Mouse (Mus musculus): Measurements from ENCODE around the gene Fkbp5. TPM values are rescaled to one million over a fixed set of nuclear protein-coding genes. Genes with fewer than 3 reads are reported as not detected.
"Not testable (repeated sequence)": the region's sequence is repeated elsewhere in the genome, so short reads cannot be mapped to it uniquely, and the experiment has no call there.

The Fkbp5 gene
- polyA plus RNA-seq, 1 experiment from 2014 or later, result 32.8 TPM

GRCm38 (mm10) chr17:28421071-28421470, 96.3 kb downstream of the Fkbp5 start:
- Histone ChIP-seq H3K9ac (replicated peaks) (no peak overlapping the region), H3K4me2 (replicated peaks) (no peak overlapping the region), H3K4me3 (no peak overlapping the region), H3K36me3 (peaks cover 3% of the 10 kb centered on the region; the same call in 1 of the 2 replicates), H3K9me3 (no peaks in the 10 kb centered on the region), H3K27me3 (no peaks in the 10 kb centered on the region), H3K27ac (replicated peaks) (no peak overlapping the region), H3K4me1 (no peaks in the 10 kb centered on the region)
- ATAC-seq (replicated peaks), result no peak
- 90% methylated on average over 5 of the region's 5 CpGs for WGBS

- Histone ChIP-seq H3K9me3 (no peaks in the 10 kb centered on the region), H3K36me3 (0 out of 2 replicates have a peak, but pooled peaks cover 5% of the 10 kb centered on the region), H3K9ac (replicated peaks) (no peak overlapping the region), H3K4me1 (no peaks in the 10 kb centered on the region), H3K4me2 (replicated peaks) (no peak overlapping the region), H3K4me3 (no peak overlapping the region), H3K27me3 (no peaks in the 10 kb centered on the region), H3K27ac (replicated peaks) (no peak overlapping the region)
- ATAC-seq (replicated peaks), result no peak
- 79% methylated on average over 12 of the region's 12 CpGs for WGBS
These were observed 96.9 kb downstream of the Fkbp5 start for GRCm38 (mm10) chr17:28420229-28421051.

GRCm38 (mm10) chr17:28419636-28420035, 97.7 kb downstream of the Fkbp5 start:
- 0 out of 2 replicates have a peak, but pooled peaks cover 5% of the 10 kb centered on the region for H3K36me3 ChIP-seq

GRCm38 (mm10) chr17:28418954-28419353, 98.4 kb downstream of the Fkbp5 start:
- WGBS, result 83% methylated on average over 1 of the region's 1 CpGs
- 0 out of 2 replicates have a peak, but pooled peaks cover 5% of the 10 kb centered on the region for H3K36me3 ChIP-seq
- no peak overlapping the region for H3K4me3 ChIP-seq
- no peaks in the 10 kb centered on the region for H3K9me3 ChIP-seq
- H3K27ac ChIP-seq (replicated peaks), result no peak overlapping the region
- H3K4me2 ChIP-seq (replicated peaks), result no peak overlapping the region
- H3K9ac ChIP-seq (replicated peaks), result no peak overlapping the region
- ATAC-seq (replicated peaks), result no peak
- H3K27me3 ChIP-seq, result no peaks in the 10 kb centered on the region
- no peaks in the 10 kb centered on the region for H3K4me1 ChIP-seq

More at GRCm38 (mm10) chr17:28419636-28420035, 97.7 kb downstream of the Fkbp5 start:
- Histone ChIP-seq H3K4me2 (replicated peaks) (no peak overlapping the region), H3K27ac (replicated peaks) (no peak overlapping the region), H3K4me3 (no peak overlapping the region), H3K27me3 (no peaks in the 10 kb centered on the region), H3K9ac (replicated peaks) (no peak overlapping the region), H3K9me3 (no peaks in the 10 kb centered on the region), H3K4me1 (no peaks in the 10 kb centered on the region)
- ATAC-seq (replicated peaks), result no peak
- WGBS, result 92% methylated on average over 6 of the region's 6 CpGs

GRCm38 (mm10) chr17:28418481-28418880, 98.8 kb downstream of the Fkbp5 start:
- not testable (repeated sequence) for ATAC-seq (replicated peaks); H3K4me2 ChIP-seq (replicated peaks)

GRCm38 (mm10) chr17:28417771-28418170, 99.6 kb downstream of the Fkbp5 start:
- H3K27ac ChIP-seq (replicated peaks), result no peak overlapping the region
- WGBS, result 87% methylated on average over 5 of the region's 5 CpGs
- no peak for ATAC-seq (replicated peaks)
- no peaks in the 10 kb centered on the region for H3K4me1 ChIP-seq
- H3K4me2 ChIP-seq (replicated peaks), result no peak overlapping the region
- H3K9me3 ChIP-seq, result no peaks in the 10 kb centered on the region
- H3K36me3 ChIP-seq, result 0 out of 2 replicates have a peak, but pooled peaks cover 5% of the 10 kb centered on the region
- H3K27me3 ChIP-seq, result no peaks in the 10 kb centered on the region
- H3K9ac ChIP-seq (replicated peaks), result no peak overlapping the region
- H3K4me3 ChIP-seq, result no peak overlapping the region

More at GRCm38 (mm10) chr17:28418481-28418880, 98.8 kb downstream of the Fkbp5 start:
- not testable (repeated sequence) for H3K27me3 ChIP-seq; H3K9ac ChIP-seq (replicated peaks); H3K27ac ChIP-seq (replicated peaks); H3K4me1 ChIP-seq; H3K9me3 ChIP-seq; H3K36me3 ChIP-seq; H3K4me3 ChIP-seq

GRCm38 (mm10) chr17:28415271-28415670, 102.1 kb downstream of the Fkbp5 start:
- no peaks in the 10 kb centered on the region for H3K27me3 ChIP-seq
- H3K4me1 ChIP-seq, result no peaks in the 10 kb centered on the region
- 93% methylated on average over 5 of the region's 5 CpGs for WGBS
- H3K27ac ChIP-seq (replicated peaks), result no peak overlapping the region
- H3K4me3 ChIP-seq, result no peak overlapping the region
- no peak overlapping the region for H3K9ac ChIP-seq (replicated peaks)
- H3K9me3 ChIP-seq, result no peaks in the 10 kb centered on the region
- 0 out of 2 replicates have a peak, but pooled peaks cover 12% of the 10 kb centered on the region for H3K36me3 ChIP-seq
- H3K4me2 ChIP-seq (replicated peaks), result no peak overlapping the region
- no peak for ATAC-seq (replicated peaks)

GRCm38 (mm10) chr17:28411381-28411960, 105.9 kb downstream of the Fkbp5 start:
- Histone ChIP-seq H3K4me3 (no peak overlapping the region), H3K27ac (replicated peaks) (no peak overlapping the region), H3K9ac (replicated peaks) (no peak overlapping the region), H3K9me3 (no peaks in the 10 kb centered on the region), H3K4me2 (replicated peaks) (no peak overlapping the region), H3K4me1 (peaks cover 12% of the 10 kb centered on the region; the same call in 1 of the 2 replicates), H3K27me3 (no peaks in the 10 kb centered on the region), H3K36me3 (peaks cover 15% of the 10 kb centered on the region; the same call in 1 of the 2 replicates)
- WGBS, result 87% methylated on average over 10 of the region's 10 CpGs
- no peak for ATAC-seq (replicated peaks)

- H3K27ac ChIP-seq (replicated peaks), result no peak overlapping the region
- 85% methylated on average over 4 of the region's 4 CpGs for WGBS
- no peaks in the 10 kb centered on the region for H3K9me3 ChIP-seq
- ATAC-seq (replicated peaks), result no peak
- peaks cover 13% of the 10 kb centered on the region; the same call in 1 of the 2 replicates for H3K36me3 ChIP-seq
- H3K4me3 ChIP-seq, result no peak overlapping the region
- H3K9ac ChIP-seq (replicated peaks), result no peak overlapping the region
- peaks cover 19% of the 10 kb centered on the region; the same call in 1 of the 2 replicates for H3K4me1 ChIP-seq
- no peak overlapping the region for H3K4me2 ChIP-seq (replicated peaks)
- H3K27me3 ChIP-seq, result no peaks in the 10 kb centered on the region
These were observed 106.6 kb downstream of the Fkbp5 start for GRCm38 (mm10) chr17:28410731-28411130.

- peaks cover 10% of the 10 kb centered on the region; the same call in 1 of the 2 replicates for H3K36me3 ChIP-seq
- H3K27me3 ChIP-seq, result no peaks in the 10 kb centered on the region
- no peak overlapping the region for H3K4me2 ChIP-seq (replicated peaks)
- peaks cover 20% of the 10 kb centered on the region; the same call in 1 of the 2 replicates for H3K4me1 ChIP-seq
- no peak for ATAC-seq (replicated peaks)
- WGBS, result 87% methylated on average over 5 of the region's 5 CpGs
- no peaks in the 10 kb centered on the region for H3K9me3 ChIP-seq
- H3K27ac ChIP-seq (replicated peaks), result no peak overlapping the region
- no peak overlapping the region for H3K9ac ChIP-seq (replicated peaks)
- H3K4me3 ChIP-seq, result no peak overlapping the region
These were observed 108.9 kb downstream of the Fkbp5 start for GRCm38 (mm10) chr17:28408251-28408918.

- peak; percentile 87 for ATAC-seq (replicated peaks)
- Histone ChIP-seq H3K9ac (replicated peaks) (no peak overlapping the region), H3K36me3 (peaks cover 11% of the 10 kb centered on the region; the same call in 1 of the 2 replicates), H3K9me3 (no peaks in the 10 kb centered on the region), H3K4me1 (peaks cover 20% of the 10 kb centered on the region; the same call in 1 of the 2 replicates), H3K4me3 (no peak overlapping the region), H3K4me2 (replicated peaks) (no peak overlapping the region), H3K27ac (replicated peaks) (peak overlapping the region; percentile 65), H3K27me3 (no peaks in the 10 kb centered on the region)
- WGBS, result 40% methylated on average over 15 of the region's 15 CpGs
These were observed 109.7 kb downstream of the Fkbp5 start for GRCm38 (mm10) chr17:28407418-28408250.
